Mouse (Mus musculus) kidney, postnatal 25 days (tissue): Measurements from ENCODE around the gene Dnajc28.
A peak's percentile ranks its signal among the peaks of the same experiment; 100 is the strongest.

Experiments used
- DNase-seq, 2 experiments: peaks; one replicate each; pipeline ENCODE4 v3.0.0; 2021; ENCODE audit warnings: mixed read lengths in 2 of 2

Gene Dnajc28

DNA sequence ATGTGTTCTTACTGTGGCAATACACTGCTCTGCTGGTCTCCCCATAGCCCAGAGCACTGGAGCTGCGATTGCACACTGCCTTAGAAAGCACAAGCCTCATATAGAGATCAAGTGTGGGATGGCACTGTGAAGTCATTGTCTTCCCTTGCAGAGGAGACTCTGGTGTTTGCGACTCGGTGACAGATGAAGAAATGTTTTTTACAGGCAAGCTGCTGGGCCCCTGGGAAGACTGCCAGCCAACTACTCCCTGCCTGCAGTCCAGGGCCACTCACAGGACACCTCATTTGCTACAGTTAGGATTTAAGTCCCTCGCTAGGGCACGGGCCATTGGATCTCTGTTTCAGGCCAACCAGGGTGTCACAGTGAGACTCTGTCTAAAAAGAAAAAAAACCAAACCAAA lies 13.6 kb upstream of the Dnajc28 start:
- DNase-seq: no peak

GRCm38 (mm10) chr16:91630584-91630983 lies 11.8 kb upstream of the Dnajc28 start:
- DNase-seq: no peak

DNA sequence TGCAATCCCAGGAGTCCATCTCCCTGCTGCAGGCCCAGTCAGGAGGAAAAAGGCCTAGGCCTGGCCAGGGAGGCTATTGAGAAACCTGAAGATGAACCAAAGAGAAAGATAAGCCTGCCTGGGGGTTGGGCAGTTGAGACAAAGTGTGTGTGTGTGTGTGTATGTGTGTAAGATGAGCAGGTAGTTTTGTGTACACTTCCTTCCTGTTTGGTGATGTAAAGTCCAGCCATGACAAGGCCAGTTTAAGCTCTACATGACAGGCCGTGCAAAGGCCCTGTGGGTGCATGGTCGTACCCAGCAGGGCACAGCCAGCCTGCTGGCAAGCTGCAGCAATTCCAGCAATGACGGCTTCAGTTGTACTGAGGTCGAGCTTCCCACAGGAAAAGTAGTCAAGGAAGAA lies 10.9 kb upstream of the Dnajc28 start:
- DNase-seq: no peak

- no peak for DNase-seq
Measured at GRCm38 (mm10) chr16:91628673-91629072, 9.8 kb upstream of the Dnajc28 start.

DNA sequence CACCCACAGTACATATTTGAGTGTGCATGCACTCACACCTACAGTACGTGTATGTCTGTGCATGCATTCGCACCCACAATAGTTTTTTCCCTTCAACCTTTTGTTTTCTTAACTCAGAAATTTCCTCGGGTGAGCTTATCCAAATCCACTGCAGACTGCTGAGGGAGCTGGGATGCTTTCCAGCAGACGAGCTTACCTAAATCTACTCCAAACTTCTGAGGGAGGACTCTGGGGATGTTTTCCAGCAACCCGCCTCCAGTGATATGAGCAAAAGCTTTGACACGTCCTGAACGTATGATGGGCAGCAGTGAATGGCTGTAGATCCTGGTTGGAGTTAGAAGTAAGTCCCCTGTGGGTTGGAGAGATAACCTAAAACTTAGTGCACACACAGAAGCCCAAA lies 9.0 kb upstream of the Dnajc28 start:
- DNase-seq: no peak

DNA sequence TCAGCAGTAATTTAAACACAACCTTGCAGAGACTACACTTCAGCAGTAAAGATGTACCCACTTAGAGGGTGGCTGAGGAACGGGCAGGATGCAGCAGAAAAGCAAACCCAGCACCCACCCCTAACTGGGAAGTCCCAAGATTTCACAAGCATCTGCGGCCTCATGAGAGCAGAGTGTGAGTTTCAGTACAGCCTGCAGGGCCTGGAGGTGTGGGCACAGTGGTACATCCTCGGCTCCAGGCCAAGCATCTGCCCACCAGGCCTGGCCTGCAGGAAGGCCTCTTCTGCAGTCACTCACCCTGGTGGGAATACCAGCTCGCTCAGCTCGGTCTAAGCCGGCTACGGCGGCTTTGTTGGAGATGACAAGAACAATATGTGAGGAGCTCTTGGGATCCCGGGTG lies 4.2 kb upstream of the Dnajc28 start:
- no peak for DNase-seq

DNA sequence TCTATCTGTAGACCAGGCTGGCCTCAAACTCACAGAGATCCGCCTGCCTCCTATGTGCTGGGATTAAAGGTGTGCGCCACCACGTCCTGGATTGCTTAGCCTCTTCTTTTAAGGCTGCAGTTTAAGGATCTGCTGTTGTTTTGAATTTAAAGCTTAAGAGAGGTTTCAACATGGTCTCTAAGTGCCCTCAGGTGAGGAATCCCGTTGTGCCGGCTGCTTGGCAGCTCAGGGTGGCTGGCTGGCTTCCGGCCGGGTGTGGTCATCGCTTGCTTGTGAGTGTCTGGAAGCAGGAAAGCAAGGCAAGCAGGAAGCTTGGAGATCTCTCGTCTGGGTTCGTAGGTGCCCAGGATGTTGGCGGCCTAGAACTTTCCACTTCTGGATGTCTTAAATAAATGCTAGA lies 2.2 kb upstream of the Dnajc28 start:
- no peak for DNase-seq

GRCm38 (mm10) chr16:91620185-91620584 lies 1.4 kb upstream of the Dnajc28 start:
- peak in 1 of 2 experiments; percentile 8 for DNase-seq

DNA sequence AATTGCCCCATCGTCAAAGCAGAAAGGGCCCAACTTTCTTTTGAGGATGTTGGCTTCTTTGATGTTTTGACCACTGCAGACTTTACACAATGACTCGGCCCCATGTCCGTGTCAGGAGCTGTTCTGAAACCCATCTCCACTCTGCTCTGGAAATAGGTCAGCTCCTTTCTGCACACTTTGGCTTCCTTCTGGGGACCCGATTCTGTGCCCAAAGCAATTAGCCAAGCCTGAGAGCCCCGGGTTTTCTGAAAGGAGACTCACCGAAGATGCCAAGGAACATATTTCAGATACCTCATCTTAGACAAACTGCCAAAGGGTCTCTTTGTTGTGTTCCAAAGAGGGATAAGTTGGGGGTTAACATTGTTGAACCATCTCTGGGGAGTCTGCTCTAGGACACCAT lies 4.3 kb downstream of the Dnajc28 start:
- DNase-seq: no peak

DNA sequence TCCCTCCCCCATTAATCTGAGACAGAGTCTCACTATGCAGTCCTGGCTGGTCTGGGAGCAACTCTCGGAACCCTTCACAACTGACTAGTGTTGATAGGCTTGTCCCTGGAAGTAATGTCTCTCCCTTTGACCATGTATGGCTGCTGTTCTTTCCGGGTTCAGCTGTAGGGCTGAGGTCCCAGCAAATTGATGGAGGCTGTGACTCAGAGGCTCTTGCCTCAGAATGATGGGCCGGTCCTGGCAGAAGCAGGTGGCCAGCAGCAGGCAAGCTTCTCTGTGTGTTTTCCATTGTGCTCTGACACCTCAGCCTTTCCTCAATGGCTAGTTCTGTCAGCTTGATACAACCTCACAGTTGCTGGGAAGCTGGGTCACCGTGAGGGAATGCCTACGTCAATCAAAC lies 6.3 kb downstream of the Dnajc28 start:
- DNase-seq: no peak

DNA sequence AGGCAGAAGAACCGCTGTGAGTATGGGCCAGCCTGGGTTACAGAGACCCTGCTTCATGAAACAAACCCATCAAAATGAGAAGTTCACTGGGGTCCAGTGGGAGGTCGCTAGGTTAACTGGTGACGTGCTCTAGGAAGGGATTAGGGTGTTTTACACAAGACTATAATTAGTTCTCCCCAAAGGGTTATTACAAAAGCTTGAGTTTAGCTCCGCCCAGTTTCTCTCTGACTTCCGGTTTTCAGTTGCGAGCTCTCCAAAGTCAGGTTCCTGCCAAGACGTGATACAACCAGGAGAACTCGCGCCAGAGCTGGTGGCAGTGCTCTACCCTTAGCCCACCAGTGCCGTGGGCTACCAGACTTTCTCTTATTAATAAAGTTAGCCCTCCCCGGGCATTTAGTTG lies 7.6 kb downstream of the Dnajc28 start:
- DNase-seq: no peak

- peak; percentile 55 to 64 for DNase-seq
Measured at GRCm38 (mm10) chr16:91609501-91610245, 9.2 kb downstream of the Dnajc28 start.

- no peak for DNase-seq
Measured at GRCm38 (mm10) chr16:91606958-91607357, 11.9 kb downstream of the Dnajc28 start.

DNA sequence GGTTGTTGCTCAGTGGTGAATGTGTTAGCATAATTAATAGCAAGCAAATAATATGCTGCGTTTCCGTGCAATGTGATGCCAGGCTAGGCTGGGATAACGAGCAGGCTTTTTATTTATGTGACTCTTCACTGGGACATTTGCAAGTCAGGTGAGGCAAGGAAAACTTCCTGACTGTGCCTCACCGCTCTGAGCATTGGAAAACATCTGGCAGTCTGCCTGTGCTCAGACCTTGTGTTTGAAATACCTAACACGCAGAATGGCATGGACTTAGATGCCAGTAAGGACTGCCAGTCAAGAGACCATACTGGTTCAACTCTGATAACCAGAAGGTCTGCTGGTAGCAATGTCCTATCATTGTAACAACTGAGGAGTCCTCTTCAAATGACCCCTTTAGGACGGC lies 13.7 kb downstream of the Dnajc28 start:
- peak; percentile 74 to 75 for DNase-seq

GRCm38 (mm10) chr16:91601693-91602092 lies 17.1 kb downstream of the Dnajc28 start:
- DNase-seq: no peak

GRCm38 (mm10) chr16:91601081-91601480 lies 17.7 kb downstream of the Dnajc28 start:
- DNase-seq: no peak

- DNase-seq: no peak
Measured at GRCm38 (mm10) chr16:91599242-91599641, 19.6 kb downstream of the Dnajc28 start.

DNA sequence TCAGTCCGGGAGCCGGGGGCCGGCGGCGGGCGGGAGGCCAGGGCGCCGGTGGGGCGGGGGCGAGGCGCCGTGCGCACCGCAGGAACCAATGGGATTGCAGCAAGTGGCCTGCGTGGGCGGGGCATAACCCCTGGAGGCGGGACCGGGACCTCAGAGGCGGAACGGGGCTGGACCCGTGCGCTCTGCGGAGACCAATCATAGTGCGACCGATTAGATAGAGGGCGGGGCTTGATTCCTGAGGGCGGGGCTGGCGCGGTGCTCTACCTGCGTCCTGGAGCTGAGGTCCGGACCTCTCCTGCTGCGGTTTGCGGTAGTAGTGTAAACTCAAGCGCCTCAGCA lies 21.2 kb downstream of the Dnajc28 start, which contains the start of gene Tmem50b:
Gene Tmem50b (minus strand): TSS at position 129 of the 339 bp plus-strand sequence.
- peak; percentile 99 to 100 for DNase-seq

- no peak for DNase-seq
Measured at GRCm38 (mm10) chr16:91596779-91597671, 21.8 kb downstream of the Dnajc28 start.

- no peak for DNase-seq
Measured at GRCm38 (mm10) chr16:91596397-91596778, 22.4 kb downstream of the Dnajc28 start.

DNA sequence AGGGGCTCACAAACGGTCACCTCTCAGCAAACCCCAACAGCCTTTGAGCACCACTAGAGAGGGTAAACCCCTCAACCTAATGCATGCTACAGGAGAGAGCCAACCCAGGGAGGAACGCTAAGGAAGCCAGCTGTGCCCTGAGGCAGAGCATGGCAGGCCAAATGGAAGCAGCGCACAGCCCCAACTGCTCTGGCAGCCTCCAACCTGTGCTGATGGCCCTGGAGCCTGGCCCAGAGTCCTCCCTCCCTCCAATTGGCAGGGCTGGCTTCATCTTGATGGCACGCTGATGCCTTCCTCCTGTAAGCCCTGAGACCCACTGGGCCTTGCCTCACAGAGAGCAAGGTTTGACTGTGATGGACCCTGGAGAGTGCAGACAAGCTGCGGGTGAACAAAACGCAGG lies 23.8 kb downstream of the Dnajc28 start:
- peak; percentile 47 to 80 for DNase-seq

- no peak for DNase-seq
Measured at GRCm38 (mm10) chr16:91593262-91593661, 25.6 kb downstream of the Dnajc28 start.

- no peak for DNase-seq
Measured at GRCm38 (mm10) chr16:91592162-91592561, 26.7 kb downstream of the Dnajc28 start.

GRCm38 (mm10) chr16:91588703-91589102 lies 30.1 kb downstream of the Dnajc28 start:
- no peak for DNase-seq
